Mouse (Mus musculus) cerebellum, postnatal 25 days (tissue): ENCODE results near the gene Nub1.
A peak's percentile ranks its signal among the peaks of the same experiment; 100 is the strongest.

Experiments used
- DNase-seq, 2 experiments: peaks; one replicate each; pipeline ENCODE4 v3.0.0; 2021; ENCODE audit warnings: mixed read lengths in 2 of 2

Nub1 gene

DNA sequence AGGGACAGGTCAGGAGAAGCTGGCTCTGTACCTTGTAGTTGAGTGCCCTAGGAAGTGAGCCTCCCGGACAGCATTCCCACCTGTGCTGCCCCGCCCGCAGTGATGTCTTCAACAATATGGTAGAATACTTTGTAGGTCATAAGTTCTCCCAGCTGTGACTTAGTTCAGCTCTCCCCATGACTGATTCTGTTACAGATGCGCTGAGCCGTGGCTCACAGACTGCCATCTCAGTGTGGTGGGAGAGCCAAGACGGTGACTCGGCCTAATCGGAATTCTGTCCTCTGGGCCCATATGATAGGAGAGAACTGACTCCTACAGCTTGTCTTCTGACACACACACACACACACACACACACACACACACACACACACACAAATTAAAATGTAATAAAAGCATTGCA lies 19.3 kb downstream of the Nub1 start:
- DNase-seq, result no peak

DNA sequence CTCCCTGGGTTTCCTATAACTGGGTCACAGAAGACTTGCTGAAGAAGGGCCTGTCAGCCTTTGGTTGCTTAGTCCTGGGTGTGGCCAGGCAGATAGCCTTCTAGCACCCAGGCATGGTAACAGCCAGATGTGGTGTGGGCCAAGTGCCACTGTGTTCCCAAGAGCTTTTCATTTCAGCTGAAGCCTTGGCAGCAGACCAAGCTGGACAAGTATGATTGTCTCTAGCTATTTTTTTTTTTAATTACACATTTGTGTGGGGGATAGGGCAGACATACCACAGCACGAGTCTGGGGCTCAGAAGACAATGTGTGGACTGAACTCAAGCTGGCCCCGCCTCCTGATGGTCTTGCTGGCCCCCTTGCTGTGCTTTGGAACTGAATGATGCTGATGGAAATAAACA lies 24.6 kb downstream of the Nub1 start:
- DNase-seq, result no peak

DNA sequence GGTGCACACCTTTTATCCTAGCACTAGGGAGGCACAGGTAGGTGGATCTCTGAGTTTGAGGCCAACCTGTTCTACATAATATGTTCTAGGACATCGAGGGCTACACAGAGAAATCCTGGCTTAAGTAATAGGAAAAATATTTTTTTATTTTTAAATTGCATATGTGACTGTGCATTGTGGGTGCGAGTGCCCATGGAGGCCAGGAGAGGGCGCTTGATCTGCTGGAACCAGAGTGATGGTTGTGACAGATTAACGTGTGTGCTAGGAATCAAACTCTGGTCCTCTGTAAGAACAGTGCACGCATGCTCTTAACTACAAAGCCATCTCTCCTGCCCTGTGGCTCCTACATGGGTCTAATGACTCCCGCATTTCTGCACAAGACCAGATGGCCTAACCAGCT lies 26.3 kb downstream of the Nub1 start:
- DNase-seq, result no peak

DNA sequence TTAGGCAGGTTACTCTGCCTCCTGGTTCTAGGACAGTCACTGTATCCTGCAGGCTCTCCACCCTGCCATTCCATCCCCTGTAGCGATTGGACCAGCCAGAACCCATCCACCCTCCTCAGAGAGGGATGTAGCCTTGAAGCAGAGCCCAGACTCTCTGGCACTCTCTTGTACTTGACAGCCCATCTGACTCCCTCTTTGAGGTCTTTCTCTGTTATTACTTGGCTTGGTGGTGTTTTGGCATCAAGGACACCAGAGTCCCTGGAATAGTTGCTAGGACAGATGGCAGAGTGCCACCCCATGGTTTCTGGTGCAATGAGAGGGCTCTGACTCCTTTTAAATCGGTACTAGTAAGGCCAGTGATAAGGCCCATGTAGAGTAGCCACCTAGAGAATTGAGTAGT lies 27.9 kb downstream of the Nub1 start:
- DNase-seq, result peak; percentile 71 to 85

DNA sequence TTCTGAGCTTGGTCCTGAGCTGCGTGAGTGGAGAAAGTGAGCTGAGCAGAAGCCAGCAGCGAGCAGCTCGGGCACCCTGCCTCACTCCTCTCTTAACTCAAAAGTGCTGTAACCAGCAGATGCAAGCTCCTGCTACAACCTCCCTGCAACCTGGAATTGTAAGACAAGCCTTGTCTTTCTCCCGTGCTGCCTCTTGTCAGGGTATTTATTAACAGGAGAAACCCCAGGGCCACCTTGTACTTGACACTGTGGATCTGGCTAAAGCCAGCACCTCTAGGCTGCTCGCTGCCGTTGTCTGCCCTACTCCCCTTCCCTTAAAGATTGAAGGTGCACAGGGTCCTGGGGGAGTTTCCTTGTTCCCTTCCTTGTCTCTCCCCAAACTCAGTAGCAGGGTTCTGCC lies 28.7 kb downstream of the Nub1 start:
- DNase-seq, result peak in 1 of 2 experiments; percentile 29

DNA sequence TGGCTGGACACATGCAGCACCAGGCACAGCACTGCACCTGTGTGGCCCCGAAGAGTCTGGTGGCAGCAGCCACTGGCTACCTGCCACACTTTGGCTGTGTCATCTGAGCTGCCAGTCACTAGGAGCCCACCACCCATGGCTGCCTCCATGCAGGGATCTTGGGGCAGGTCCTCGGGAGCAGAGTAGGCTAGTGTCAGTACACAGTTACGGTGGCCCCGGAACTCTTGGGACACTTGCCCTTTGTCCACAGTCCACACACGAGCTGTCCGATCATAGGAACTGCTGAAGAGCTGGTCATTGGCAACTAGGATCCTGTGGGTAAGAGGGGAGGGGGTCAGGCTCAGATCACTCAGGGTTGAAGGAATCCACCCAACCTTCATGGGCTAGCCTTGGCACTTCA lies 32.7 kb downstream of the Nub1 start:
- DNase-seq, result no peak

DNA sequence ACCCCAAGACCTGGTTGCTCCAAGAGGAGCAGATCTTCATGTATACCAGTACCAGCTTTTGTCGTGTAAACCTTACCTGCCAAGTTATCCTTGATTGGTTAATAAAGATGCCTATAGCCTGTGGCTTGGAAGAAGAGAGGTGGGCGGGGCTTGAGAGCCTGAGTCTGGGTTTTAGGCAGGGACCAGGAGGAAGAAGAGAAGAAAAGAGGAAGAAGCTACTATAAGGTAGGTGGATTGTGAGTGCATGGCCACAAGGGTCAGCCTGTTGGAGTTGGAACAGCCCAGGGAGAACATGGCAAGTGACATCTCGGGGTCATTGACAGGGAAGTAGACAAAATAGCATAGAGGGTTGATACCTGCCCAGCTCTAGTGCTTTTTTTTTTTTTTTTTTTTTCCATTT lies 34.5 kb downstream of the Nub1 start:
- no peak for DNase-seq

DNA sequence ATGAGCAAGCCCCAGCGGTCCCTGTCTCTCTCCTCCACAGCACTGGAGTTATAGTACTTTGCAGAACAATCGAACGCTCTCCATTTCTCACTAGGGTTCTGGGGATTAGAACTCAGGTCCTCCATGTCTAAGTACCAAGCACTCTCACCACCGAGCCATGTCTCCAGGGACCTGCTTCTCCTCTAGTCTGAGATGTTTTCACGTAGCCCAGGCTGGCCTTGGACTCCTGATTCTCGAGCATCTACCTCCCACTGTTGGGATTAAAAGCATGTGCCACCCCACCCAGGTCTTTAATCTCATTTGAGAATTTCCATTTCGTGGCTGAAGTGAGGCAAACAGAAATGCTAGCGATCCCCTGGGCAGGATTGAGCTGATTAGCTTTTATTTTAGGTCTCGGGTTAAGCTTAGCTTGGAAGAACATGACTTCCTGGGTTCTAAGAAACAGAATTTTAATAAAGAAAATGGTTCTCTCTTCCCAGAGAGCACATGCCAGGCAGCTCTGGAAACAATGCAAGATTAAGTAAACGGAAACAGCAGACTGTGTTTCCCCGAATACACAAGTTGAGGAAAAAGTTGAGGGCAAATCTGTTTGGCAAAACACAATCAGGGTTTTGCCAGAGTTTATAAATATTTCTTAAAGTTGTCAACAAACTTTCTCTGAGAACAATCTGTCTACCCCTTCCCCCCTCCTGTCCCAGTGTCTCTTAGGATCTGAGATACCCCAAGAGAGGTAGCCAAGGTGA lies 38.4 kb downstream of the Nub1 start:
- no peak for DNase-seq

DNA sequence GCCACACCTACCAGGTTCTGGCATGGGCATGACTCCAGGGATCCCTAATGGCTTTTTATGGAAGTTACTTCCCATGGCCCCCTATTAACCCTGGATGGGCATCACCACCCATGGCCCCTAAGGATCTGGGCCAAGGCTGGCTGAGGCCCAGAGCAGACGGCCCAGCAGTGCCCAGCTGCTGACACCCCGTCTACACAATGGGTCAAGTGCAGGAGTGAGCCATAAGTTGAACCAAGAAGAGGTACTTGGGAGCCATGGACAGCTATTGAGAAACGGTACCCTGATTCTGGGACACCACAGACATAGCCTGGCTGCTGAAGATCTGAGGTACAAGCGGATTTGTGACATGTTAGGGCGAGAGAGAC lies 38.9 kb downstream of the Nub1 start:
- no peak for DNase-seq

DNA sequence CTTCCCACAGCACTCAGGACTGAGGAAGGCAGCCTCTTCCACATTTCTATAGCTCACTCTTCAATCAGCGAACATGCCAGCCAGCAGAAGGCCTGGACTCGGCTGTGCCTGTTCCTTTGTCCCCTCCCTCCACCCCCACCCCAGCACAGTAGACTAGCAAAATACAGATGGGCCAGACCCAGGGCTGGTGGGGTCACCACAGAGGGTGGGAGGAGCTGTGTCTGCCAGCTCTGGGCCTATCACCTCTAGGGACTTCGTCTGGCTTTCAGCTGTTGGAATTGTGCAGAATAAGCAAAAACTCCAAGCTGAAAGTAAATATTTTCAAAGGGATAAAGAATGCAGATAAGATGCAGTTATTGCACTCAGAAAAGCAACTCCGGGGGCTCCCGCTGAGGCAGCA lies 39.5 kb downstream of the Nub1 start:
- DNase-seq, result no peak

DNA sequence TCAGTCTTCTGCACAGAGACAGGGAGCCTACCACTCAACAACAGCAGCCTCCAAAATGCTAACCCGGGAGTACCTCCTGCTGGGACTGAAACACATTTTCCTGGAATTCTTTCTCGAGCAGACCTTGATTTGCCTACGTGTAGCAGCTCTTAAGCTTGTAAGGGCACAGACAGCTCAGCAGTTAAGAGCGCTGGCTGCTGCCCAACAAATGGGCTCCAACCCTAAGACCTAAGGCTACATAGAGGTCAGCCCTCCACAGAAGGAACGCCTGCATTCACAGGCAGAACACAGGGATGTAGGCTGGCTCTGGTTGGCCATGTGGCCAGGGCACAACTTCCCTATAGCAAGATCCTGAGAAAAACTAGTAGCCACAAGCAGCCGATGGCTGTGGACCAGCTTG lies 40.6 kb downstream of the Nub1 start:
- DNase-seq, result no peak

DNA sequence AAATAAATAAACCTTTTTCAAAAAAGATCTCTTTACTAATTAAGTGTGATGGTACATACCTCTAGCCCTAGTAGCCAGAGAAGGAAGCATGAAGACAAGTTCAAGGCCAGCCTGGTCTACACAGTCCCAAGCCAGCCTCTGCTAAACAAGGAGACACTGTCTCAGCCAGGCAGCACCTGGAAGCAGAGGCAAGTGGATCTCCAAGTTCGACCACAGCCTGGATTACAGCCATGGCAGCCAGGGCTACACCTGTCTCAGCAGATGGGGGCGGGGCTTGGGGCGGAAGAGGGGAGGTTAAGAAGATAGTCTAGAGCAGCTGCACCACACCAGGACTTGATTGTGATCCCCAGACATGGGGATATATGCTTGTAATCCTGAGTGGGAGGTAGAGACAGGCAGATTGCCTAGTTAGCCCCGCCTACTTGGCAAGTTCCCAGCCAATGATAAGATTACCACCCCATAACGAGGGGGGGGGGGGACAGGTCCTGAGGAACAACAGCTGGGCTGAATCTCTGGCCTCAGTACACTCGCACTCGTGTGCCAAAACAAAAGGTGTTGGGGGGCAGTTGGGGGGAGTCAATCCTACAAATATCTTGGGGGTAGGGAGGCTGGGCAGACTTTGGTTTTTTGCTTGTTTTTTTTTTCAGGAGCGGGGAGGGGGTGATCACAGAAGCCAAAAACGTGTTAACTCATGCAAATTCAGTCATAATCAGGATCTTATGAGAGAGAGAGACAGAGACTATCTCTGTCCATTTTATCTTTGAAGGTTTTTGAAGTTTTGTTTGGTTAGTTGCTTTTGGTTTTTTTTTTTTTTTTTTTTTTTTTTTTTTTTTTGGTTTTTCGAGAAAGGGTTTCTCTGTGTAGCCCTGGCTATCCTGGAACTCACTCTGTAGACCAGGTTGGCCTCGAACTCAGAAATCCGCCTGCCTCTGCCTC lies 41.8 kb downstream of the Nub1 start:
- no peak for DNase-seq

DNA sequence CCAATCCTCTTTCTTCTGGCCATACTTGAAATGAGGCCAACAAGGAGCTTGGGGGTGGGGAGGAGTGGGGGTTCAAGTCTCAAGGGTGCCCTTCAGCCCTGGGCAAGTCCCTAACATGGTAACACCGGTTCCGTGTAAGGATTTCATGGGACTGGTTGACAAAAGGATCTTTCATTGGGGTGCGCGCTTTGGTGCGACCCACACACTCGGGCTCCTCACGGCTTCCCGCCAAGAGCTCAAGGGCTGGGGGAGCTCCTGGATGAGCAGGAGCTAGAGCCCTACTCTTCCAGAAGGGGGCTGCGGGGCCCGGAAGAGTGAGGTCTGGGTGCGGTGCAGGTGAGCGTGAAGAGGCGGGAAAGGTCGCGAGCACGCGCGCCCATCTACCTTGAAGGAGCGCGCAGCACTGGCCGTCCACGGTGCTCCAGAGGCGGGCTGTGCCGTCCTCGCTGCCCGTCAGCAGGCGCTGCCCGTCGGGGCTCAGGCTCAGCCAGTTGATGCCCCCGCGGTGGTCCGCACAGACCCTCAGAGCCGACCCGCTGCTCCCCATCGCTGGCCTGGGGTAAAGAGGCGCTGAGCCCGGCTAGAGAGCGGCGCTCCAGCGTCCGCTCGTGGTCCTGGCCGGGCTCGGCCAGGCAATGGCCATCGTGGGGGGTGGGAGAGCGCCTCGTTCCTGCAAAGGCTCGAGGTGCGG lies 44.6 kb downstream of the Nub1 start:
- DNase-seq, result no peak

DNA sequence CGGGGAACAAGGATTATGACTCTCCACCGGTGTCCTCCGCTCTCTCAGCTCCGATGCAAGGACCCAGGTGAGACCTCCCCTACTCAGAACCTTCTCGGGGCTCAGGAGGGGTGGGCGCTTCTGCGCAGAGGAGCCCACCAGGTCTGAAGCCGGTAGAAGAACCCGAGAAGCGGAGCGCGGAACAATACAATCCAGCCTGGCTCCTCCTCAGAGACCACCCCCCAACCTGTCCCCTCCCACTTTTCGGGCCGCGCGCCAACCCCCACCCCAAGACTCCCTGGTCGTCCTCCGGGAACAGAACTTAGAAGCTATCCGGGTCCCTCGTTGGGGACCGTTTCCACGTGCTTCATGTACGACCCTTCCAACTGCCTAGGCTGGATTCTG lies 45.1 kb downstream of the Nub1 start, which contains the start of gene Wdr86:
Gene Wdr86 (minus strand): TSS at position 240 of the 384 bp plus-strand sequence.
- DNase-seq, result no peak

DNA sequence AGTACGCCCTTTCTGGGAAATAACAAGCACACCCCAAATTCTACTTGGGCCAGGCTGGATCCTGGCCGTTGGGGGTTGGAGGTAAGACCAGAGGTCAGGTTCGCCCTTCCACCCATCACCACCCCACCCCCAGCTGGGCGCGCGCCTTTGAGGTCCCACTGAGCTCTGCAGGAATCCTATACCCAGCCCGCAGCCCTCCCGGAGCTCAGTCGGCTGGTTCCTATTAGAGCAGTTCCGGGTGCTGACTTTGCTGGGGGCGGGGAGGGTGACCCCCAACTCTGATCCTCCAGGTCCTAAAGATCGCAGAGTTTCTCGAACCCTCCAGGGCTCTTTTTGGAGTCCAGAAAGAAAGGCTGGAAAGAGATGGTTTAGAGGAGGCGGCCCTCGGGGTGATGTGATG lies 45.7 kb downstream of the Nub1 start:
- DNase-seq, result no peak

DNA sequence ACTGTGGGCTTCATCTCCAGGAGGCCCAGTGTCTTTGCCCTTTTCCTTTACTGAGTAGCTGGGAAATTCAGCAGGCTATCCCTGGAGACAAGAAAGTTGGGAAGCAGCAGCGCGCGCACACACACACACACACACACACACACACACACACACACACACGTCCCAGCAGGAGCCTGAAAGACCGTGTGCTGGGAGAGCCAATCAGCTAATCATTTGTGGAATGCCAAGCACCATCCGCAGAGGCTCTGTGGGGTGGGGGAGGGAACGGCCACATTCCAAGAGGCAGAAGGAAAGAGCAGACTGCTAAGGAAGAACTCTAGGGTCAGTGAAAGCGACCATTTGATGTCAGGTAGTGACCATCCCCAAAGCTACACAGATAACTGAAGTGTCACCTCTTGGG lies 47.8 kb downstream of the Nub1 start:
- no peak for DNase-seq

DNA sequence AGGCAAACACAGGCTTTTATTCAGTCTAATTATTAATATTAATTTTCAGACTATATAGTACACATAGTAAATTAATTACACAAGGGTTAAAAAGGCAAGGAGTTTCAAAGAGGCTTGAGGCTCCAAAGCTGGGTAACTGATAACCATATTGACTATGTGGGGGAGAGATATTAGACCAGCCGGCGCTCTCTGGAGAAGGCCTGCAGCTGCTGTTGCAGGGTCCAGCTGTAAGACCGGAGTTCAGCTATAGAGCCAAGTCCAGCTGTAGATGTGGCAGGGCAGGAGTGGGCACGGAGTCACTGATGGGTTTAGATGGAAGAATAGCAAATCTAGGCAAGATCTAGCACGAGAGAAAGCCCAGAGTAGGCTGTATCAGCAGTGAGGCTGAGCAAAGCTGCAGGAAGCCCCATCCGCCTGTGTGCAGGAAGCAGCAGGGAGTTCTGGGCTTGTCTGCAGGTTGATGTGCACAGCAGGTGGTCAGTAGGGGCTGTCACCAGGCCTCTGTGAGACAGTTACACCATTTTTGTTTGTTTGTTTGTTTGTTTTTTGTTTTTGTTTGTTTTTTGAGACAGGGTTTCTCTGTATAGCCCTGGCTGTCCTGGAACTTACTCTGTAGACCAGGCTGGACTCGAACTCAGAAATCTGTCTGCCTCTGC lies 48.6 kb downstream of the Nub1 start:
- no peak for DNase-seq

DNA sequence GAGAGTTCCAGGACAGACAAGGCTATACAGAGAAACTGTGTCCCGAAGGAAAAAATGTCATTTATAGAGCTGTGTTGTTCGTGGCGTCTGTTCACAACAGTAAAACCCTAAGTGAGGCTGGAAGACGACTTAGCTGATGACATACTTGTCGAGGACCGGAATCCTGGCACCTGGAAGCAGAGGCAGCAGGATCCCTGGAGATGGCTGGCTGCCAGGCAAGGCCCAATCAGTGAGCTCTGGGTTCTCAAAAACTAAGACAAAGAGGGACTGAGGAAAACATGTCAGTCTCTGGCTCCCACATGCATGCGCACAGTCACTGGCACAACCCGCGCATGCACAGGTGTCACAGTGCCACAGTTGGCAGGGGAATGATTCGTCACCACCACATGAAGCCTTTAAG lies 52.3 kb downstream of the Nub1 start:
- DNase-seq, result peak in 1 of 2 experiments; percentile 39

DNA sequence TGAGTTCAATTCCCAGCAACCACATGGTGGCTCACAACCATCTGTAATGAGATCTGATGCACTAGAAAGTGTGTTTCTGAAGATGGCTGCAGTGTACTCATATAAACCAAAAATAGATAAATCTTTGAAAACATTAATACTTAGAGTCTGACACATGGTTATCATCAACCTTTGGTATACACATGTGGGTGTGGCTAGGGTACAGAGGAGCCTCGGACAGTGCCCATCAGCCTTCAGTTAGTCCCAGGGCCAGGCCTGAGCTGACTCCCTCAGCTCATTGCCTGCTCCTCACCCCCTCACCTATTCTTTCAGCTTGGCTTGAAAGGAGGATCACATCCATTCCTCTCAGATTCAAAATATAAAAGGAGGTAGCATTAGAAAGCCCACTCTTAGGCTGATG lies 53.2 kb downstream of the Nub1 start:
- DNase-seq, result no peak

DNA sequence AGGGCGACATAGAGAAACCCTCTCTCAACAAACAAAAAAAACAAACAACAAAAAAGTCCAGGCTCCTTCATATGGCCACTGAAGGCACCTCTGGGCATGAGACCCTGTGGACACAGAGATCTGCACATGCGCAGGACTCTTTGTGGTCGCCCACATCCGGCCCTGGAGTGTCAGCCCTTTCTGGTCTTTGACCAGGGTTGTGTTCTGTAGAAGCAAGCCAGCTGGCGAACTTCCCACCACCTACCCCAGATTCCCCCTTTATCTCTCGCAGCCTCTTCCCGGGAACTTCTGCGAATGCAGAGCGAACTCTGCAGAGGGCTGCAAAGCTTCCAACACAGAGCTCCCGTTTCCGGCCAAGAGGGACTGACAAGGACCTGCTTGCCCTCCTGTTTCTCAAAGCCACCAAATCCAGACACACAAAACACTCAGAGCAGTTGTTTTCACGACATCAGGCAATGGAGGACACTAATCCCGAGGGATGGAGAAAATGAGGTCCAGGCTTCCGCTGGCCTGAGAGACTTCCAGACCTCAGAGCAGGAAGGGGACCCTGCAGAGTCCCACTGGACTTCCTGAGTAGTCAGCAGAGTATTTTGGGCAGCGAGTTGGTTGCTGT lies 53.9 kb downstream of the Nub1 start:
- peak in 1 of 2 experiments; percentile 35 for DNase-seq

DNA sequence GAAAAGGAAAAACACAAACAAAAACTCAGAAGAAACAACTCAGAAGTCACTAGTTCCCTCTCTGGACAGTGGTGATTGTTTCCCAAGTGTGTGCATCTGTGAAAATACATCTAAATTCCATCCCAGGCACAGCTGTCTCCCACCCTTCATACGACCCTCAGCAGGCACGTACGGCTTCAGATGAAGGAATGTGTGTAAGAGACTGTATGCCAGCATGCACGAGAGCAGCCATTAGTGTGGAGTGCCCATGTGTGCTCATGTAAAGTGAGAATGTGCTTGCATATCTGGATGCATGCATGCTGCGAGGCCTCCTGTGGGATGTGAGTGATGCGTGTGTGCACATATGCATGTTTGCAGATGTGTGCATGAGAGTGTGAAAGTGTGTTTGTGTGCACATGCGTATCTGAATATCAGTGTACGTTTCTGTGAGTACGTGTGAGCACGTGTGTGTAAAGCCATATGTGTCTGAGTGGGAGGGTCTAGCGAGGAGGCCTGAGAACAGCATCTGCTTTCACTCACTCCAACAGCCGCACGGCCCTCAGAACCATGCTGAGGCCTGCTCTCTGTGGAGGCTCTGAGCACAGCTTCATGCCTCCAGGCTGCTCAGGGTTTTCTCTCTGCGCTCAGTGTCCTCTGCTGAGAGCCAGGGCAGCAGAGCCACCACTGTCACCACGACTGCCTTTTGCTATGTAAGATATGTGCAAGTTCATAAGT lies 56.0 kb downstream of the Nub1 start:
- DNase-seq, result no peak

DNA sequence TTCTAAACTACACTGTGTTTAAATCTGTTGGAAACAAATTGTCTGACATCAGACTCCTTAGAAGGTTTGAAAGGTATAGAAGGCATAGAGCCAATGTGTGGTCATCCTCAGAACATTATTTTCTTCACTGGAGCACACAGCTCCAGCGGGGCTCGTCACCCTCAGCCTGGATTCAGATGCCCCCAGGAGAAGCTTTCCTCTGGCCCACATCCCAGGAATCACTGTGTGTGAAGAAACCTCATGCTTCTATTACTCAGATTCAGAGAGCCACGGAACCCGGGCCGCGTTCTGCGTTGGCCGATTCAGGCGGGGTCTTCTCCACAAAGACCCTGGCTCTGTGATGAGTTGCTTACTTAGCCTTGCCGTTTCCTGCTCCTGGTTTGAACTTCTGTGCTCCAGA lies 58.6 kb downstream of the Nub1 start:
- no peak for DNase-seq
